Mouse (Mus musculus) testis, adult 2 months (tissue): ENCODE measurements around the gene Prkg2.

Source experiments
- CTCF ChIP-seq: fragments of 200-500 bp; IDR thresholded peaks from 2 replicates; pipeline ENCODE4 v1.5.1; 2012; ENCODE audit warnings: low read depth, mild to moderate bottlenecking, inconsistent platforms, low read length, moderate library complexity; ENCODE audit not compliant: control insufficient read depth, insufficient read depth, insufficient replicate concordance
- POLR2A ChIP-seq: fragments of 200-500 bp; IDR thresholded peaks from 2 replicates; pipeline ENCODE4 v1.6.1; 2012; ENCODE audit warnings: low read depth, mild to moderate bottlenecking, inconsistent platforms, low read length, moderate library complexity; ENCODE audit not compliant: control insufficient read depth

DNA sequence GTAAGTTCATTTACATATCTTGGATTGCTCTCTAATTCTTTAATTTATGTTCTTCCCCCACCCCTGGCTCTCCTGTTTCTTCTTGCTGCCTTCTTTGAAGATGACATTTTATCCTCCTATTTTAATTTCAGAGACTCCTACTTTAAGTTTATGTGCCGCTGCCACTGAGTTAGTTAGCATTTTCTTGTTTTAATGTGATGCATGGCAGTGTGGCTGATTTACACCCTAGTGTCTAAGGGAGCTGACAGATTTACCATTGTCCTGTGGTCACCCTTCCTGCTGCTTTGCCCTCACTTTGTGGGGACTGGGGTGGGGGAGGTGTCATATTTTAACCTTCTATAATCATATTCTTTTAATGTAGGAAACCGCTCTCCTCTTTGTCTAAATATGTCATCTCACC lies 74.7 kb downstream of the Prkg2 start:
- TF ChIP-seq CTCF (no peak), POLR2A (no peak)
